Mouse (Mus musculus) CH12.LX (cell line): ENCODE data around the gene Nrxn3. TPM values are rescaled to one million over a fixed set of nuclear protein-coding genes. Genes with fewer than 3 reads are reported as not detected.

ENCODE experiments used
- DNase-seq: peaks from one replicate; pipeline ENCODE4 v3.0.0-alpha.2; 2013; ENCODE audit errors: extremely low read depth
- H3K27ac ChIP-seq: 2 replicates; pipeline ENCODE4 v1.5.1; 2012; ENCODE audit warnings: low read depth, mild to moderate bottlenecking, control low read depth, moderate library complexity; ENCODE audit not compliant: insufficient read depth
- H3K27me3 ChIP-seq: replicated peaks from 2 replicates; pipeline ENCODE3; 2012; ENCODE audit warnings: inconsistent platforms
- H3K36me3 ChIP-seq, 2 experiments: replicated peaks in 1 of 2; 2 replicates each; pipeline versions ENCODE3 to v1.6.1; 2012; ENCODE audit warnings: inconsistent platforms in 1 of 2, low read length in 1 of 2, mild to moderate bottlenecking in 1 of 2, mixed read lengths in 1 of 2, moderate library complexity in 1 of 2; ENCODE audit not compliant: control insufficient read depth in 1 of 2, insufficient read depth in 1 of 2
- H3K4me1 ChIP-seq, 2 experiments: 2 replicates each; pipeline ENCODE4 v1.6.1; 2012; ENCODE audit warnings: inconsistent platforms in 1 of 2, moderate library complexity in 1 of 2; ENCODE audit not compliant: insufficient read depth in 2 of 2, control insufficient read depth in 1 of 2
- H3K4me2 ChIP-seq: 2 replicates; pipeline ENCODE4 v1.6.1; 2012; ENCODE audit warnings: low read depth, mild to moderate bottlenecking, control low read depth; ENCODE audit not compliant: poor library complexity, insufficient read depth, severe bottlenecking
- H3K4me3 ChIP-seq, 3 experiments: fragments of 150-350 bp in 1 of 3; sonication (generic) in 1 of 3; replicated peaks in 1 of 3; 2 replicates each; pipeline versions ENCODE3 to v1.5.1; 2011 to 2012; ENCODE audit warnings: low read depth in 2 of 3, low read length in 2 of 3, mild to moderate bottlenecking in 2 of 3, moderate library complexity in 2 of 3, control low read depth in 1 of 3, improper control_type of control experiment in 1 of 3, inconsistent platforms in 1 of 3, mixed read lengths in 1 of 3; ENCODE audit not compliant: poor library complexity in 1 of 3
- H3K79me2 ChIP-seq: replicated peaks from 2 replicates; pipeline ENCODE4 v1.6.1; 2012; ENCODE audit warnings: mild to moderate bottlenecking, moderate library complexity; ENCODE audit not compliant: control insufficient read depth, poor library complexity, insufficient read depth, severe bottlenecking; ENCODE audit errors: extremely low read depth
- H3K9ac ChIP-seq: 2 replicates; pipeline ENCODE4 v1.6.1; 2012; ENCODE audit warnings: low read depth, mild to moderate bottlenecking, control low read depth, moderate library complexity; ENCODE audit not compliant: insufficient read depth
- H3K9me3 ChIP-seq: replicated peaks from 2 replicates; pipeline ENCODE3; 2012; ENCODE audit warnings: low read length, inconsistent platforms, mixed read lengths
- E2F4 ChIP-seq: IDR thresholded peaks from 2 replicates; pipeline ENCODE4 v1.6.1; 2011; ENCODE audit warnings: low read depth, low read length, improper control_type of control experiment; ENCODE audit not compliant: insufficient replicate concordance
- ELF1 ChIP-seq: IDR thresholded peaks from 2 replicates; pipeline ENCODE4 v1.6.1; 2014; ENCODE audit warnings: low read depth, mild to moderate bottlenecking, inconsistent platforms, low read length, improper control_type of control experiment
- JUND ChIP-seq: conservative IDR thresholded peaks from 2 replicates; pipeline ENCODE4 v1.6.1; 2011; ENCODE audit warnings: low read depth, low read length, improper control_type of control experiment
- MAX ChIP-seq: IDR thresholded peaks from 2 replicates; pipeline ENCODE4 v1.6.1; 2011; ENCODE audit warnings: low read length, improper control_type of control experiment
- MEF2A ChIP-seq: IDR thresholded peaks from 2 replicates; pipeline ENCODE4 v1.6.1; 2014; ENCODE audit warnings: low read depth, mild to moderate bottlenecking, inconsistent platforms, low read length, improper control_type of control experiment, borderline replicate concordance
- MXI1 ChIP-seq: IDR thresholded peaks from 2 replicates; pipeline ENCODE4 v1.6.1; 2011; ENCODE audit warnings: mild to moderate bottlenecking, low read depth, low read length, improper control_type of control experiment
- RCOR1 ChIP-seq: conservative IDR thresholded peaks from 2 replicates; pipeline ENCODE4 v1.6.1; 2012; ENCODE audit warnings: low read depth, mild to moderate bottlenecking, inconsistent platforms, low read length, improper control_type of control experiment
- SIN3A ChIP-seq: IDR thresholded peaks from 2 replicates; pipeline ENCODE4 v1.6.1; 2012; ENCODE audit warnings: low read length, improper control_type of control experiment, inconsistent platforms
- TCF12 ChIP-seq: IDR thresholded peaks from 2 replicates; pipeline ENCODE4 v1.6.1; 2014; ENCODE audit warnings: low read depth, mild to moderate bottlenecking, inconsistent platforms, low read length, improper control_type of control experiment
- UBTF ChIP-seq: IDR thresholded peaks from 2 replicates; pipeline ENCODE4 v1.6.1; 2012; ENCODE audit warnings: low read depth, mild to moderate bottlenecking, inconsistent platforms, low read length, improper control_type of control experiment, moderate library complexity
- ZC3H11A ChIP-seq: IDR thresholded peaks from 2 replicates; pipeline ENCODE4 v1.6.1; 2012; ENCODE audit warnings: low read depth, mild to moderate bottlenecking, inconsistent platforms, low read length, improper control_type of control experiment
- ZKSCAN1 ChIP-seq: IDR thresholded peaks from 2 replicates; pipeline ENCODE4 v1.6.1; 2012; ENCODE audit warnings: low read depth, inconsistent platforms, low read length, improper control_type of control experiment, borderline replicate concordance
- ZNF384 ChIP-seq: IDR thresholded peaks from 2 replicates; pipeline ENCODE4 v1.6.1; 2012; ENCODE audit warnings: low read depth, low read length, improper control_type of control experiment, inconsistent platforms
- dilution Hi-C: fragments of 300-500 bp; cut with MboI; formaldehyde crosslinking; loops from 2 replicates; pipeline ENCODE4 v1.14.3; 2020; ENCODE audit warnings: low sequenced_read_pairs; ENCODE audit not compliant: extremely low pct_unique_long_range_greater_than_20kb, extremely low pct_ligation_motif_present
- in situ Hi-C: fragments of 300-500 bp; cut with MboI; formaldehyde crosslinking; loops from 3 replicates; pipeline ENCODE4 v1.14.3; 2019; ENCODE audit warnings: low sequenced_read_pairs, low pct_ligation_motif_present, low pct_unique_long_range_greater_than_20kb, mixed read lengths
- polyA plus RNA-seq: library from polyadenylated mRNA; unstranded; fragments of >175 nt; gene quantifications from 2 replicates; pipeline ENCODE4 v1.2.1, GENCODE M21; 2012; ENCODE audit warnings: low read depth; ENCODE audit not compliant: insufficient read length
- total RNA-seq, 2 experiments: library from RNA; depleted of rRNA; stranded (reverse); fragments of 300-350 nt in 1 of 2; fragments of >200 nt in 1 of 2; gene quantifications; 2 replicates each; pipeline ENCODE4 v1.2.3; 2012 to 2014

The Nrxn3 gene
- total and polyA plus RNA-seq, 3 experiments: 0.04 to 0.17 (median 0.09) TPM

DNA sequence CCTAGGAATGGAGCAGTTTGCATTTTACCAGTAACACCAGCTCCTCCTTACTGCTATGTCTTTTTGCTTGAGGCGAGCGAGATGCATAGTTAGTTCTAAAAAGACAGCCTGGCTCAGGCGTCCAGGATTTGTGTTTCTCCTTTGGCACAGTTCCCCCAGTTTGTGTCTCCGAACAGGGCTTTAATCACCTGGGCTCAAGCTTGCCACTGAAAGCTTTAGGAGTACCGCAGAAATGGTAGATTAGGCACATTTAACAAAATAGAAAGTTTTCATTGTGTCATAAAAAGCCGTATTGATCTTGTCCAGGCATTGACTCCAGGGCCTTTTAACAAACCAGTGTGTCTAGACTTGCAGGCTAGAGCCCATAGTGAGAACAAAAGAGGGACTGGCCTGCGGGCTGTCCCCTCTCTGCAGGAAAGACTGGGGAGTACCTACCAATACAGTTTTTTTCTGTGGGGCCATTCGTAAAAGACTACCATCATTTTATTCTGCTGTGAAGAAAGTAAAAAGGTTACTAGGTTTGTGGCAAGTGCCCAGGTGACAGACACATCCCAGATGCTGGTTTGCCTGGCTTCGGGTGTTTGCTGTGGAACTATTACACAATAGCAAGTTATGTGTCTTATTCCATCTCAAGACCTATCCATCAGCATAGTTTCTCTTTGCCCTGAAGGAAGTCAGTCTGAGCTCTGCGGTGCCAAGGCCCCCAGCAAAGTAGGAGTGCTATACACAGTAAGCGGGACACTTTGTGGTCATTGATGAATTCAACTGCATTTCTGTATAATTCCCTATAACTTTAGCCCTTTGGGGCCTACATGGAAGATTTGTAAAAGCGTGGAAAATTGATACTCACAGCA lies 451.9 kb downstream of the Nrxn3 start:
- no peak overlapping the region for H3K27ac ChIP-seq
- no peaks in the 10 kb centered on the region for H3K4me1 ChIP-seq
- no peaks in the 10 kb centered on the region for H3K79me2 ChIP-seq
- no peak overlapping the region for H3K4me2 ChIP-seq
- in situ Hi-C loops (no loop called here), dilution Hi-C loops (no loop called here)
- TF ChIP-seq ZKSCAN1 (no peak), ZC3H11A (no peak), JUND (no peak), MEF2A (no peak), UBTF (no peak), MAX (no peak)
- no peaks in the 10 kb centered on the region for H3K9me3 ChIP-seq
- no peak overlapping the region for H3K4me3 ChIP-seq
- H3K36me3 ChIP-seq: no peaks in the 10 kb centered on the region
- no peak for DNase-seq
- H3K9ac ChIP-seq: no peak overlapping the region
- no peaks in the 10 kb centered on the region for H3K27me3 ChIP-seq

GRCm38 (mm10) chr12:89179970-89180666 lies 457.4 kb downstream of the Nrxn3 start:
- H3K79me2 ChIP-seq: no peaks in the 10 kb centered on the region
- H3K9ac ChIP-seq: no peak overlapping the region
- H3K4me2 ChIP-seq: no peak overlapping the region
- H3K27me3 ChIP-seq: no peaks in the 10 kb centered on the region
- TF ChIP-seq MAX (no peak), E2F4 (no peak), RCOR1 (no peak), TCF12 (no peak), SIN3A (no peak), ELF1 (no peak), ZNF384 (no peak), MXI1 (no peak)
- DNase-seq: no peak
- no peaks in the 10 kb centered on the region for H3K9me3 ChIP-seq
- H3K4me3 ChIP-seq: no peak overlapping the region
- dilution Hi-C loops: no loop called here
- H3K36me3 ChIP-seq: no peaks in the 10 kb centered on the region
- no peak overlapping the region for H3K27ac ChIP-seq
- no peaks in the 10 kb centered on the region for H3K4me1 ChIP-seq
- in situ Hi-C loops: no loop called here
